Mouse (Mus musculus) MEL (cell line): Measurements from ENCODE around the gene Ncor1.

Experiments used
- MAZ ChIP-seq: IDR thresholded peaks from 2 replicates; pipeline ENCODE4 v1.6.1; 2012; ENCODE audit warnings: low read depth, mild to moderate bottlenecking, inconsistent platforms, low read length, improper control_type of control experiment
- MYB ChIP-seq: IDR thresholded peaks from 2 replicates; pipeline ENCODE4 v1.6.1; 2011; ENCODE audit warnings: mild to moderate bottlenecking, low read depth, low read length, improper control_type of control experiment
- POLR2A ChIP-seq, 2 experiments: IDR thresholded peaks; 2 replicates each; pipeline ENCODE4 v1.6.1; 2011 to 2012; ENCODE audit warnings: low read length in 2 of 2, mild to moderate bottlenecking in 2 of 2, control low read depth in 1 of 2, improper control_type of control experiment in 1 of 2, low read depth in 1 of 2, moderate library complexity in 1 of 2; ENCODE audit not compliant: control insufficient read depth in 1 of 2, insufficient read depth in 1 of 2, poor library complexity in 1 of 2

- no peak for TF ChIP-seq MYB
- TF ChIP-seq POLR2A (IDR thresholded peaks at IDR 0.05; ENCODE audit: control insufficient read depth in 1 of 2, insufficient read depth in 1 of 2, low read depth in 1 of 2, low read length in 2 of 2, poor library complexity in 1 of 2): no peak
- TF ChIP-seq MAZ: no peak
These were observed 106.4 kb downstream of the Ncor1 start for GRCm38 (mm10) chr11:62351948-62352347.
